Mouse (Mus musculus): ENCODE measurements around the gene Mfsd11.

Mfsd11 gene

GRCm38 (mm10) chr11:116836283-116836682 is 16.0 kb upstream of the Mfsd11 start:
- TF ChIP-seq GATA4 (IDR thresholded peaks at IDR 0.05; ENCODE audit: insufficient replicate concordance, low read length): no peak

GRCm38 (mm10) chr11:116837441-116837840 is 14.8 kb upstream of the Mfsd11 start:
- no peak for TF ChIP-seq GATA4 (IDR thresholded peaks at IDR 0.05; ENCODE audit: insufficient replicate concordance, low read length)

- TF ChIP-seq GATA4 (IDR thresholded peaks at IDR 0.05; ENCODE audit: insufficient replicate concordance, low read length): no peak
Observed at GRCm38 (mm10) chr11:116838936-116839335, 13.3 kb upstream of the Mfsd11 start.

GRCm38 (mm10) chr11:116839601-116840000 is 12.6 kb upstream of the Mfsd11 start:
- no peak for TF ChIP-seq GATA4 (IDR thresholded peaks at IDR 0.05; ENCODE audit: insufficient replicate concordance, low read length)

- no peak for TF ChIP-seq GATA4 (IDR thresholded peaks at IDR 0.05; ENCODE audit: insufficient replicate concordance, low read length)
Observed at GRCm38 (mm10) chr11:116840748-116841147, 11.5 kb upstream of the Mfsd11 start.

- no peak for TF ChIP-seq GATA4 (IDR thresholded peaks at IDR 0.05; ENCODE audit: insufficient replicate concordance, low read length)
Observed at GRCm38 (mm10) chr11:116842531-116843260, 9.5 kb upstream of the Mfsd11 start.

- peak; percentile 46; the same call in 1 of the 2 replicates for TF ChIP-seq GATA4 (IDR thresholded peaks at IDR 0.05; ENCODE audit: insufficient replicate concordance, low read length)
Observed at GRCm38 (mm10) chr11:116843261-116844233, 8.7 kb upstream of the Mfsd11 start, which contains the start of the genes Mettl23 and Jmjd6. Gene Mettl23 (plus strand): TSS chr11:116843278. Gene Jmjd6 (minus strand): TSS chr11:116843449.

GRCm38 (mm10) chr11:116846593-116847181 is 5.6 kb upstream of the Mfsd11 start:
- TF ChIP-seq GATA4 (IDR thresholded peaks at IDR 0.05; ENCODE audit: insufficient replicate concordance, low read length): no peak

GRCm38 (mm10) chr11:116847187-116848085 is 4.8 kb upstream of the Mfsd11 start:
- no peak for TF ChIP-seq GATA4 (IDR thresholded peaks at IDR 0.05; ENCODE audit: insufficient replicate concordance, low read length)

- TF ChIP-seq GATA4 (IDR thresholded peaks at IDR 0.05; ENCODE audit: insufficient replicate concordance, low read length): no peak
Observed at GRCm38 (mm10) chr11:116848086-116848876, 4.0 kb upstream of the Mfsd11 start.

GRCm38 (mm10) chr11:116849587-116849986 is 2.7 kb upstream of the Mfsd11 start:
- TF ChIP-seq GATA4 (IDR thresholded peaks at IDR 0.05; ENCODE audit: insufficient replicate concordance, low read length): no peak

- no peak for TF ChIP-seq GATA4 (IDR thresholded peaks at IDR 0.05; ENCODE audit: insufficient replicate concordance, low read length)
Observed at GRCm38 (mm10) chr11:116850085-116850484, 2.2 kb upstream of the Mfsd11 start.

GRCm38 (mm10) chr11:116850833-116851477 is 1.3 kb upstream of the Mfsd11 start:
- no peak for TF ChIP-seq GATA4 (IDR thresholded peaks at IDR 0.05; ENCODE audit: insufficient replicate concordance, low read length)
